Mouse (Mus musculus): ENCODE measurements around the gene Dnajc1. TPM values are rescaled to one million over a fixed set of nuclear protein-coding genes. Genes with fewer than 3 reads are reported as not detected.
A peak's percentile ranks its signal among the peaks of the same experiment; 100 is the strongest.

Gene Dnajc1
- polyA plus RNA-seq, 1 experiment from 2014 or later, result 24.2 TPM

DNA sequence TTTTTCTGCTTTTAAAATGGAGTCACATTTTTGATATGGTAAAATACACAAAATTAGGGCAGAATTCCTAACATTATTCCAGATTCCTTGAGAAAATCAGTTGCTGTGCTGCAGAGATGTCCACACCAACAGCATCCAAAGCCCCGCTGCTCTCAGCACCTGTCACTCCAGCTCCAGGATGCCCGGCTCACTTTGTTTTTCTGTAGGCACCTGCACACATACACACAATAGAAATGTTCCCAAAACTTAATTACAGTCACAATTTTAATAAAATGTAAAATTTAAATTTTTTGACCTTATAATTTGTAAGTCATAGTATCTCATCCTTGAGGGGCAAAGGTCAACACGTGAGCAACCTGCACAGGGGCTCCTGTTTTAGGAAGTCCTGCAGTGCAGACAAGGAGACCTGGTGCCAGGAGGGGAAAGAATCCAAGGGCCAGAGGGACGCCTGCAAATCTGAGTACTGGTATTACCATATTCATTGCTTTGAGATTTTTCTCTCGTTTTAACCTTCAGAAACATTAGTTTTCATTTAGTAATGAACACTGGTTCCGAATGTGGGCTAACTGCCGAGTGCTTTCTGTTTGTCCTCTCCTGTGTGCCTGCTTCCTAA lies 183.3 kb downstream of the Dnajc1 start:
- DNase-seq (ENCODE audit: low spot score), result no peak
- Histone ChIP-seq H3K9me3 (replicated peaks) (no peaks in the 10 kb centered on the region), H3K27ac (no peak overlapping the region), H3K36me3 (peaks cover 95% of the 10 kb centered on the region), H3K4me1 (no peaks in the 10 kb centered on the region), H3K27me3 (ENCODE audit: low read depth, poor library complexity, severe bottlenecking) (no peaks in the 10 kb centered on the region), H3K4me3 (no peak overlapping the region)
- WGBS, result 93% methylated on average over 7 of the region's 7 CpGs

GRCm38 (mm10) chr2:18208578-18208977 lies 184.1 kb downstream of the Dnajc1 start:
- no peak for DNase-seq (ENCODE audit: low spot score)
- Histone ChIP-seq H3K4me1 (no peaks in the 10 kb centered on the region), H3K9me3 (replicated peaks) (no peaks in the 10 kb centered on the region), H3K4me3 (no peak overlapping the region), H3K27me3 (ENCODE audit: low read depth, poor library complexity, severe bottlenecking) (no peaks in the 10 kb centered on the region), H3K36me3 (peaks cover 95% of the 10 kb centered on the region), H3K27ac (no peak overlapping the region)
- WGBS, result 90% methylated on average over 6 of the region's 6 CpGs

DNA sequence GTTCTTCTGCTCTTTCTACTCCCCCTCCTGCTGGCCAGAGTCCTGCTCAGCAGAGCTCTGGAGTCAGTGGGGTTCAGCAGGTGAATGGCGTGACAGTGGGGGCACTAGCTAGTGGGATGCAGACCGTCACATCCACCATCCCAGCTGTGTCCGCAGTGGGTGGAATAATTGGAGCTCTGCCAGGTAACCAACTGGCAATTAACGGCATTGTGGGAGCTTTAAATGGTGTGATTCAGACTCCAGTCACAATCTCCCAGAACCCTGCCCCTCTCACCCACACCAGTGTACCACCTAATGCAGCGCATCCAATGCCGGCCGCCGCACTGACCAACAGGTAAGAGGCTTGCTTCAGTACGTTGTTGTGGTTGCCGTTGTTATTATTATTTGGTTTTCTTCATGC lies 185.8 kb downstream of the Dnajc1 start:
- Histone ChIP-seq H3K27me3 (ENCODE audit: low read depth, poor library complexity, severe bottlenecking) (no peaks in the 10 kb centered on the region), H3K36me3 (peaks cover 97% of the 10 kb centered on the region), H3K27ac (no peak overlapping the region), H3K4me1 (no peaks in the 10 kb centered on the region), H3K9me3 (replicated peaks) (no peaks in the 10 kb centered on the region), H3K4me3 (no peak overlapping the region)
- DNase-seq (ENCODE audit: low spot score), result no peak
- WGBS, result 96% methylated on average over 10 of the region's 10 CpGs

DNA sequence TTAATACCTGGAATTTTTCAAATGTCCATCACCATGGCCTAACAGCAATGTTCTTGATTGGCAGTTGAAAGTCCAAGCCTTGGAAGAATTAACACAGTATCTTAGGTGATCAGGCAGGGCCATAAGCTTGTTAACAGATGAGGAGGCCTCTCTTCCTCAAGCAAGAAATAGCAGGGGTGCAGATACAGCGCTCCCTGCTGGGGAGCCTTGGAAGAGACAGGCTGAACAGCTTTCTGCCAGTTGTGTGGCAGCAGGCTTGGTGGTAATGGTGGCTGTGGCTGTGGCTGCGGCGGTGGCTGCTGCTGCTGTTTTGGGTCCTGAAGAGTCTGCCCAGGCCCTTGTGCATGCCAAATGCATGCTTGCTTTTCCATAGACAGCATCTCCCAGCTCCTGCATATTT lies 187.5 kb downstream of the Dnajc1 start:
- 72% methylated on average over 3 of the region's 3 CpGs for WGBS
- Histone ChIP-seq H3K36me3 (peaks cover 98% of the 10 kb centered on the region), H3K27me3 (ENCODE audit: low read depth, poor library complexity, severe bottlenecking) (no peaks in the 10 kb centered on the region), H3K4me3 (no peak overlapping the region), H3K4me1 (no peaks in the 10 kb centered on the region), H3K27ac (no peak overlapping the region), H3K9me3 (replicated peaks) (no peaks in the 10 kb centered on the region)
- peak; percentile 72 for DNase-seq (ENCODE audit: low spot score)

DNA sequence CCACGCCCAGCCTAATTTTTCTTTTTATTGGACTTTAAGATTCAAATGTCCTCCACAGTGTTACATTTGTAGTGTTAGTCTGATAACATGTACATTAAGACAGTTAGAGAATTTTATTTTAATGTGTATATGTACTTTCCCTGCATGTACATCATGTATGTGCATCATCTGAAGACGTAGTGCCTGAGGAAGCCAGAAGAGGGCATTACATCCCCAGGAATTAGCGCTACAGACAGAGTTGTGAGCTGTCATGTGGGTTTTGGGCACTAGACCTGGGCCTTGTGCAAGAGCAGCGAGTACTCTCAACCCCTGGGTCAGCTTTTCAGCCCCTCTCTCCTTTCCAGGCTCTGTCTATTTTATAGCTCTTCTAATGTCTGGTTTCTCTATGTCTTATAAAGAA lies 189.7 kb downstream of the Dnajc1 start:
- no peak for DNase-seq (ENCODE audit: low spot score)
- Histone ChIP-seq H3K9me3 (replicated peaks) (no peaks in the 10 kb centered on the region), H3K27me3 (ENCODE audit: low read depth, poor library complexity, severe bottlenecking) (no peaks in the 10 kb centered on the region), H3K36me3 (peaks cover 97% of the 10 kb centered on the region), H3K4me1 (no peaks in the 10 kb centered on the region), H3K27ac (no peak overlapping the region), H3K4me3 (no peak overlapping the region)
- 95% methylated on average over 4 of the region's 4 CpGs for WGBS

DNA sequence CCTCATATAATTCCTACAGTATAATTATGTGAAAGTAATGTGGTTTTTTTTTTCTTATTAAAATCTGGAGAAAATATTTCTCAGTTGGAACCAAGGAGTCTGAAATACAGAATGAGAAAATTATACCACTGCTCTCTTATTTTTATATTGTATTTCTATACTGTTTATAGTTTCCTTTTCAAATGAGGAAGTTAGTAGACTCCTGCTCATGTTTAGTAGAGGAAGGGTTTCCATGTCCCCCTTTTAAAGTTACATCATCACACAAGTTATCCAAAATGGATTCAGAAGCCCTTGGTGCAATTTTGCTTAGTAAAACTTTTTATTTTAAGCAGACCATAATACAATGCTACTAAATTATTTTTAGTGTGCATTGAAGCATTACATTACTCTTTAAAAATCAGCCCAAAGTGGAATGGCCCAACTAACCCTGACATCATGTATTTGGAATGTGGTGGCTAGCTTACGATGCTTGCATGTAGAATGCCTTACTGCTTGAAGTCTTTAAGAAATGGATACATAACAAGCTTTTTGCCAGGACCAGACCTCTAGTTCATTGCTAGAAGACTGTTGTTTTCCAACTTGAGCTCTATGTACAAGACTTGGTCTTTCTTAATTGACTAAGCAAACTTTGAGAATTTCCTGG lies 190.7 kb downstream of the Dnajc1 start:
- Histone ChIP-seq H3K4me3 (no peak overlapping the region), H3K4me1 (0 out of 2 replicates have a peak, but pooled peaks cover 2% of the 10 kb centered on the region), H3K36me3 (peaks cover 97% of the 10 kb centered on the region), H3K9me3 (replicated peaks) (no peaks in the 10 kb centered on the region), H3K27ac (no peak overlapping the region), H3K27me3 (ENCODE audit: low read depth, poor library complexity, severe bottlenecking) (no peaks in the 10 kb centered on the region)
- 92% methylated on average over 1 of the region's 1 CpGs for WGBS
- no peak for DNase-seq (ENCODE audit: low spot score)

GRCm38 (mm10) chr2:18195691-18196396 lies 196.8 kb downstream of the Dnajc1 start:
- Histone ChIP-seq H3K4me1 (0 out of 2 replicates have a peak, but pooled peaks cover 2% of the 10 kb centered on the region), H3K9me3 (replicated peaks) (no peaks in the 10 kb centered on the region), H3K4me3 (no peak overlapping the region), H3K27ac (no peak overlapping the region), H3K36me3 (peaks cover 76% of the 10 kb centered on the region), H3K27me3 (ENCODE audit: low read depth, poor library complexity, severe bottlenecking) (no peaks in the 10 kb centered on the region)
- WGBS, result 91% methylated on average over 3 of the region's 3 CpGs
- DNase-seq (ENCODE audit: low spot score), result no peak

DNA sequence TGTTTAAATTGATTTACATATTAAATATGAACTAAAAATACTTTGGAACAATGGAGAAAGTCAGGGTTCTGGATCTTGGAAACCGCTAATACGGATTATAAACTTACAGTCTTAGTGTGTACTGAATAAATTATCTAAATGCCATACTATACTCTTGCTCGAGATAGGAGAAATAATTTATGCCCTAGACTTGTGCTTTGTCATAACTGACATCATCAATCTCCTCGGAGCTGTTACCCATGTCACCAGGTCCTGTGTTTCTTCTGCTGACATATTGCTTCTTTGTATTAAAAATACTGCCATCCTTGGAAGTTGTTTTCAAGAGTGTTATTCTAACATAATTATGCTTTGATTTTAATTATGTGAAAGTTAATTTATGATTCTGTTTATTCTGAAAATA lies 197.3 kb downstream of the Dnajc1 start:
- no peaks in the 10 kb centered on the region for H3K27me3 ChIP-seq (ENCODE audit: low read depth, poor library complexity, severe bottlenecking)
- no peaks in the 10 kb centered on the region for H3K9me3 ChIP-seq (replicated peaks)
- no peak overlapping the region for H3K4me3 ChIP-seq
- H3K4me1 ChIP-seq, result 0 out of 2 replicates have a peak, but pooled peaks cover 2% of the 10 kb centered on the region
- H3K36me3 ChIP-seq, result peaks cover 74% of the 10 kb centered on the region
- WGBS, result 91% methylated on average over 4 of the region's 4 CpGs
- no peak overlapping the region for H3K27ac ChIP-seq
- no peak for DNase-seq (ENCODE audit: low spot score)

DNA sequence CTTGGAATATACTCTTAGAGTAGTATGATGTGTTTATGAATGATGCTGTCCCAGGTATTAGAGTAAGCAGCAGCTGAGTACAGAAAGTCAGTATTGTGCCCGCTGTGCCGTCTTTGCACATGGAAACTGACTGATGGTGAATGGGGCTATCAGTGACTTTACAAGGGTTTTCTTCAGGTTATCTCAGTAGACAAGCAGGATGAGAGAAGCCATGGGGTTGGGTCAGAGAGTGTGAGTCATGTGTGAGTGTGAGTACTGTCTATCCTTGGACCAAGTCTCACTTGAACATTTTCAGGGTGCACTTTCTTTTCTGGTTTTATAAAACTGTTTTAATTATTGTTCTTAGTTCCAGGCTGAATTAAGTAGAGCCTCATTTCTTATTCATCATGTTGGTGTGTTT lies 204.3 kb downstream of the Dnajc1 start:
- Histone ChIP-seq H3K4me1 (no peaks in the 10 kb centered on the region), H3K36me3 (peaks cover 84% of the 10 kb centered on the region), H3K27me3 (ENCODE audit: low read depth, poor library complexity, severe bottlenecking) (no peaks in the 10 kb centered on the region), H3K9me3 (replicated peaks) (no peaks in the 10 kb centered on the region), H3K4me3 (no peak overlapping the region), H3K27ac (no peak overlapping the region)
- 96% methylated on average over 2 of the region's 2 CpGs for WGBS
- DNase-seq (ENCODE audit: low spot score), result no peak

- DNase-seq (ENCODE audit: low spot score), result no peak
- Histone ChIP-seq H3K27ac (no peak overlapping the region), H3K4me3 (no peak overlapping the region), H3K4me1 (no peaks in the 10 kb centered on the region; the same call in 1 of the 2 replicates), H3K36me3 (peaks cover 89% of the 10 kb centered on the region), H3K27me3 (ENCODE audit: low read depth, poor library complexity, severe bottlenecking) (no peaks in the 10 kb centered on the region), H3K9me3 (replicated peaks) (no peaks in the 10 kb centered on the region)
Observed at GRCm38 (mm10) chr2:18183079-18183478, 209.6 kb downstream of the Dnajc1 start.

DNA sequence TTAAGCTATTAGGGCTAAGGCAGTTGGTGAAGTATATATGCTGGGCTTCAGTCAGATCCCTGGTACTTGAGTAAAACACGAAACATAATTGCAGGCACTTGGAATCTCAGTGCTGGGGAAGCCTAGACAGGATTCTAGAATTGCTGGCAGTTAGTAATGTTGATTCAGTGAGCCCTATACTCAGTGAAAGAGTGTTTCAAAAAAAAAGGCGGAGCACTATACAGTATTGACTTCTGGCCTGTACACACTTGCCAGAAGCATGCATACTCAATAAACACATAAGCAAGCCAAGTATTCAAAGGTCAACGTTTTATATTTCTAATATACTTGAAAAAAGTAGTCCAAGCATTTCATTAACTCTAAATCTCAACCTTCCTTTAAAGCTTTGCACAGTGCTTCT lies 211.0 kb downstream of the Dnajc1 start:
- Histone ChIP-seq H3K36me3 (peaks cover 89% of the 10 kb centered on the region), H3K4me3 (no peak overlapping the region), H3K9me3 (replicated peaks) (no peaks in the 10 kb centered on the region), H3K27ac (no peak overlapping the region), H3K4me1 (no peaks in the 10 kb centered on the region; the same call in 1 of the 2 replicates), H3K27me3 (ENCODE audit: low read depth, poor library complexity, severe bottlenecking) (no peaks in the 10 kb centered on the region)
- WGBS, result 90% methylated on average over 3 of the region's 3 CpGs
- no peak for DNase-seq (ENCODE audit: low spot score)

GRCm38 (mm10) chr2:18180323-18180722 lies 212.3 kb downstream of the Dnajc1 start:
- WGBS, result 95% methylated on average over 5 of the region's 5 CpGs
- peaks cover 88% of the 10 kb centered on the region for H3K36me3 ChIP-seq

GRCm38 (mm10) chr2:18176235-18176634 lies 216.4 kb downstream of the Dnajc1 start:
- H3K9me3 ChIP-seq (replicated peaks), result no peaks in the 10 kb centered on the region

More at GRCm38 (mm10) chr2:18180323-18180722, 212.3 kb downstream of the Dnajc1 start:
- Histone ChIP-seq H3K4me3 (no peak overlapping the region), H3K27ac (no peak overlapping the region), H3K9me3 (replicated peaks) (no peaks in the 10 kb centered on the region), H3K27me3 (ENCODE audit: low read depth, poor library complexity, severe bottlenecking) (no peaks in the 10 kb centered on the region), H3K4me1 (no peaks in the 10 kb centered on the region; the same call in 1 of the 2 replicates)
- no peak for DNase-seq (ENCODE audit: low spot score)

More at GRCm38 (mm10) chr2:18176235-18176634, 216.4 kb downstream of the Dnajc1 start:
- no peak overlapping the region for H3K4me3 ChIP-seq
- WGBS, result 94% methylated on average over 3 of the region's 3 CpGs
- peaks cover 80% of the 10 kb centered on the region for H3K36me3 ChIP-seq
- no peak for DNase-seq (ENCODE audit: low spot score)
- no peaks in the 10 kb centered on the region for H3K27me3 ChIP-seq (ENCODE audit: low read depth, poor library complexity, severe bottlenecking)
- no peak overlapping the region for H3K27ac ChIP-seq
- H3K4me1 ChIP-seq, result no peaks in the 10 kb centered on the region; the same call in 1 of the 2 replicates
